Mouse (Mus musculus) limb, embryonic 13.5 days (tissue): ENCODE results near the gene Gm20388. TPM values are rescaled to one million over a fixed set of nuclear protein-coding genes. Genes with fewer than 3 reads are reported as not detected.

Experiments
- ATAC-seq: fragments of 200-750 bp; cut with Nextera tagmentation; 2 replicates; pipeline ENCODE4 v1.8.0; 2017; ENCODE audit warnings: low read depth, moderate number of reproducible peaks, moderate TSS enrichment; ENCODE audit not compliant: low FRiP score
- H3K27ac ChIP-seq: fragments of 300-500 bp; sonication (generic); 2 replicates; pipeline ENCODE4 v1.5.1; 2015; ENCODE audit warnings: inconsistent platforms, mild to moderate bottlenecking, moderate library complexity
- H3K27me3 ChIP-seq: fragments of 300-500 bp; sonication (generic); 2 replicates; pipeline ENCODE4 v1.6.1; 2015; ENCODE audit warnings: mild to moderate bottlenecking, inconsistent platforms
- H3K36me3 ChIP-seq: fragments of 300-500 bp; sonication (generic); 2 replicates; pipeline ENCODE4 v1.6.1; 2015; ENCODE audit warnings: inconsistent platforms, mild to moderate bottlenecking, moderate library complexity
- H3K4me1 ChIP-seq: fragments of 300-500 bp; sonication (generic); 2 replicates; pipeline ENCODE4 v1.6.1; 2015; ENCODE audit warnings: inconsistent platforms
- H3K4me2 ChIP-seq: fragments of 300-500 bp; sonication (generic); replicated peaks from 2 replicates; pipeline ENCODE4 v1.6.1; 2015; ENCODE audit warnings: inconsistent platforms, mild to moderate bottlenecking, moderate library complexity
- H3K4me3 ChIP-seq: fragments of 300-500 bp; sonication (generic); 2 replicates; pipeline ENCODE4 v1.5.1; 2015; ENCODE audit warnings: moderate library complexity, mild to moderate bottlenecking, inconsistent platforms
- H3K9ac ChIP-seq: fragments of 300-500 bp; sonication (generic); 2 replicates; pipeline ENCODE4 v1.6.1; 2015; ENCODE audit warnings: mild to moderate bottlenecking, inconsistent platforms
- H3K9me3 ChIP-seq: fragments of 300-500 bp; sonication (generic); 2 replicates; pipeline ENCODE4 v1.6.1; 2016; ENCODE audit warnings: inconsistent platforms
- WGBS: fragments of 180-500 bp; shearing (Covaris S2); methylation state at CpG from one replicate; pipeline ENCODE4 v1.1.7; 2015; 5-methylcytosine and 5-hydroxymethylcytosine counted together
- polyA plus RNA-seq: library from polyadenylated mRNA; unstranded; fragments of >200 nt; fragmentation: Nextera tagmentation; extraction: Ambion mirVana; gene quantifications from 2 replicates; pipeline ENCODE4 v1.2.1, GENCODE M21; 2015

Gm20388 gene
- polyA plus RNA-seq, 1 experiment from 2014 or later = 7.1 TPM

DNA sequence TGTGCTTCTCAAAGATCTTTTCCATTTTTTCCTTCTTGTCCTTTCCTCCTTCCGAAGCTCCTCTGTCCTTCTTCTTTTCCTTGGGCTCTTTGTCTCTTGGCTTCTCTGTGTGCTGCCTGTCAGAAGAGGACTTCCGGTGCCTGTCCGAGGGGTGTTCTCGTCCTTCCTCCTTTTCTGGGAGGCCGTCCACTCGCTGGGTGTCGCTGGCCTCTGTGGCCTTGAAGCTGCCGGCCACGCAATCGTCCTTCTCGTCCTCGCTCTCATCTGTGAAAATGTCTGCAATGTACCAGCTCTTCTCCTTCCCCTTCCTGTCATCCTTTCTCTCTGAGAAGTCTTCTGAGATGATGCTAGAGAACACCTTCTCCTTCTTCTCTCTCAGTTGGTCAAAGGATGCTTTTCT, 2982.8 kb downstream of the Gm20388 start:
- H3K4me1 ChIP-seq = no peaks in the 10 kb centered on the region
- 92% methylated on average over 12 of the region's 12 CpGs for WGBS
- no peaks in the 10 kb centered on the region for H3K27me3 ChIP-seq
- no peak overlapping the region for H3K4me2 ChIP-seq
- H3K4me3 ChIP-seq = no peak overlapping the region
- no peak for ATAC-seq
- no peaks in the 10 kb centered on the region for H3K9me3 ChIP-seq
- H3K9ac ChIP-seq = no peak overlapping the region
- peaks cover 99% of the 10 kb centered on the region for H3K36me3 ChIP-seq
- no peak overlapping the region for H3K27ac ChIP-seq

GRCm38 (mm10) chr8:122896317-122896716, 2985.7 kb downstream of the Gm20388 start:
- no peak overlapping the region for H3K27ac ChIP-seq
- peaks cover 96% of the 10 kb centered on the region for H3K36me3 ChIP-seq
- no peaks in the 10 kb centered on the region for H3K27me3 ChIP-seq
- WGBS = 92% methylated on average over 11 of the region's 11 CpGs
- no peak overlapping the region for H3K4me3 ChIP-seq
- no peaks in the 10 kb centered on the region for H3K9me3 ChIP-seq
- no peaks in the 10 kb centered on the region for H3K4me1 ChIP-seq
- no peak overlapping the region for H3K4me2 ChIP-seq
- H3K9ac ChIP-seq = no peak overlapping the region
- no peak for ATAC-seq

- H3K9ac ChIP-seq = no peak overlapping the region
- no peak overlapping the region for H3K27ac ChIP-seq
- H3K9me3 ChIP-seq = no peaks in the 10 kb centered on the region
- H3K4me2 ChIP-seq = no peak overlapping the region
- no peaks in the 10 kb centered on the region for H3K4me1 ChIP-seq
- WGBS = 92% methylated on average over 8 of the region's 8 CpGs
- no peaks in the 10 kb centered on the region for H3K27me3 ChIP-seq
- no peak overlapping the region for H3K4me3 ChIP-seq
- H3K36me3 ChIP-seq = peaks cover 87% of the 10 kb centered on the region
- ATAC-seq = no peak
Measured at GRCm38 (mm10) chr8:122897200-122897599, 2986.6 kb downstream of the Gm20388 start.

DNA sequence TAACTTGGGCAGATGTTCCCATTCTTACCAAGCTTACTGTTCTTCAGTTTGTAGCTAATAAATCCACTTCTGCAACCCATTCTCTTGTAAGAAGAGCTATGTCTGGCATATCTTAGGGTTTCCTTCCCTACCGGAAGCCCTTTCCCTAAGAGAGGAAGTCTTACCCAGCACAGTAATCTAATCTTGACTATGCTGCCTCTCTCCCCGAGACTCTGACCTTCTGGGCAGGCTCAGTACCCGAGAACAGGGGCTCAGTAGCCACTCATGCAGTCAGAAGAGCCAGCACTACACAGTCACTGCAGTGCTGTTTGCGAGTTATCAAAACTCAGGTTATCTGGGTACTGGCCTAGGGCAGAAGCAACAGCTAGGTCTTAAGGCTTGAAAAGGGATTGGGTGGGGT, 2987.4 kb downstream of the Gm20388 start:
- Histone ChIP-seq H3K27me3 (no peaks in the 10 kb centered on the region), H3K4me1 (no peaks in the 10 kb centered on the region), H3K9ac (no peak overlapping the region), H3K4me2 (no peak overlapping the region), H3K4me3 (no peak overlapping the region), H3K36me3 (peaks cover 79% of the 10 kb centered on the region), H3K27ac (no peak overlapping the region), H3K9me3 (no peaks in the 10 kb centered on the region)
- ATAC-seq = no peak
- WGBS = 81% methylated on average over 4 of the region's 4 CpGs

GRCm38 (mm10) chr8:122898473-122898872, 2987.8 kb downstream of the Gm20388 start:
- no peak overlapping the region for H3K27ac ChIP-seq
- no peak for ATAC-seq
- H3K9ac ChIP-seq = no peak overlapping the region
- H3K4me1 ChIP-seq = no peaks in the 10 kb centered on the region
- no peak overlapping the region for H3K4me3 ChIP-seq
- no peaks in the 10 kb centered on the region for H3K9me3 ChIP-seq
- H3K36me3 ChIP-seq = peaks cover 74% of the 10 kb centered on the region
- no peak overlapping the region for H3K4me2 ChIP-seq
- no peaks in the 10 kb centered on the region for H3K27me3 ChIP-seq
- WGBS = 96% methylated on average over 12 of the region's 12 CpGs

GRCm38 (mm10) chr8:122899085-122899484, 2988.4 kb downstream of the Gm20388 start:
- peaks cover 68% of the 10 kb centered on the region for H3K36me3 ChIP-seq
- no peaks in the 10 kb centered on the region for H3K9me3 ChIP-seq
- no peak overlapping the region for H3K27ac ChIP-seq
- no peaks in the 10 kb centered on the region for H3K27me3 ChIP-seq
- no peak for ATAC-seq
- no peak overlapping the region for H3K4me3 ChIP-seq
- 78% methylated on average over 5 of the region's 5 CpGs for WGBS
- no peak overlapping the region for H3K9ac ChIP-seq
- H3K4me2 ChIP-seq = no peak overlapping the region
- peaks cover 4% of the 10 kb centered on the region for H3K4me1 ChIP-seq

- Histone ChIP-seq H3K27me3 (no peaks in the 10 kb centered on the region), H3K9me3 (no peaks in the 10 kb centered on the region), H3K4me3 (no peak overlapping the region), H3K9ac (no peak overlapping the region), H3K27ac (no peak overlapping the region), H3K4me1 (peaks cover 18% of the 10 kb centered on the region), H3K4me2 (no peak overlapping the region), H3K36me3 (peaks cover 44% of the 10 kb centered on the region)
- WGBS = 94% methylated on average over 7 of the region's 7 CpGs
- ATAC-seq = no peak
Measured at GRCm38 (mm10) chr8:122901476-122901875, 2990.8 kb downstream of the Gm20388 start.

DNA sequence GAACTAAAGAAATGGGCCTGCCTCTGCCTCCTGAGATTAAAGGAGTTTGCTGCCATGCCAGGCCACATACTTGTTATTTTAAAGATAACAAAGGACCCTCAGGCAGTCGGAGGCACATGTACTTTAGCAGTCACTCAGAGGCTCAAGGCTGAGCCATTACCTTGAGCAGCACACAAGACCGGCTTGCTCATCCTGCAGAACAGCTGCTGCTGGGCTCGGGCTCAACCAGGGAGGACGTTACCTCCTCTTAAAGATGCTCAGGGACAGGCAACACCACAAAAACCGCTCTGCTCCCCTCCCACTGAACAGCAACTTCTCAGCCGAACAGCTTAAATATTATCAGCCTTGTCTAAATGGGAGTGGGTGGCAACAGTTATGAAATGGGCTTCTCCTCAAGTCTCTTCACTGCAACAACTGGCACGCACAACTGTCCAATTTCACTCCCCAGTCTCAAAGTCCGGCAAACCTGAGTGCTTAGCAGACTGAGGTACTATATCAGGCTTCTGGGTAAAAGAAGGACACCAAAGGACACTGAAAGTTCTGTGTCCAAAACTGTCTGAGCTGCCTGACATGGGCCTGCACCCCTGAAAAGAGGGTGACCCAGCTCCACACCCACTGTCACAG, 2991.4 kb downstream of the Gm20388 start:
- no peaks in the 10 kb centered on the region for H3K9me3 ChIP-seq
- H3K36me3 ChIP-seq = peaks cover 40% of the 10 kb centered on the region
- H3K4me2 ChIP-seq = no peak overlapping the region
- H3K27ac ChIP-seq = no peak overlapping the region
- no peak for ATAC-seq
- no peaks in the 10 kb centered on the region for H3K27me3 ChIP-seq
- peaks cover 23% of the 10 kb centered on the region for H3K4me1 ChIP-seq
- 88% methylated on average over 8 of the region's 8 CpGs for WGBS
- no peak overlapping the region for H3K4me3 ChIP-seq
- no peak overlapping the region for H3K9ac ChIP-seq

DNA sequence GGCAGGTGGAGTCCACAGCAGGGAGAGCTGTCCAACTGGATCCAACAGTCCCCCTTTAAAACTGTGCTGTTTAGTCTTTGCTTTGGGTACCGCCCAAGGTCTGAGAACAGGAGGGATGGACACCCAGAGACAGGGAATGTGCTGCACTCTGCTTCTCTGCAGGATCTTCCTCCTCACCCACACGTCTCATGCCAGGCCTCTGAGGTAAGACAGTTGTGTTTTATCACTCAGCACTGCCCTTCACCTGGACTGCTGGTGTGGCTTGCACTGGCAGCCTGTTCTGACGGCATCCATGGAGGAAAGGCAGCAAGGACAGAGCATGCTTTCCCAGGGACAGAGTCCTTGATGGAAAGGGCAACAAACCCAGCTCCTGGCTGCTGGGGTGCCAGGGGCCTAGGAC, 2991.9 kb downstream of the Gm20388 start:
- H3K36me3 ChIP-seq = peaks cover 40% of the 10 kb centered on the region
- ATAC-seq = no peak

DNA sequence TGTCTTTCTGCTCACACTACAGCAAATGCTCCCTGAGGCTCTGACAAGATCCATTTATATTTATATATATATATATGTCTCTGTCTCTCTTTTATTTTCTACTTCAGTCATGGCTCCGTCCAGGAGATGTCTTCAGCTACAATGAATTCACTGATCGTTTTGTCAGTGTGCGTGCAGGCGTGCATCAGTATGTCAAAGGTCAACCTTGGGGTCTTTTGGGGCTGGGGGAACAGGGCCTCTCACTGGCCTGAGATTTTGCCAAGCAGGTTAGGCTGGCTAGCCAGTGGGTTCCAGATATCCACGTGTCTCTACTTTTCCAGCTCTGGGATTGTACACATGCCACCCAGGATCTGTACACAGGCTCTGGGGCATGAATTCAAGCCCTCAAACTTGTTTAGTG, 2992.4 kb downstream of the Gm20388 start:
- 87% methylated on average over 5 of the region's 5 CpGs for whole genome bisulfite sequencing
- ATAC-seq = no peak
- no peak overlapping the region for H3K4me3 ChIP-seq
- H3K4me1 ChIP-seq = peaks cover 23% of the 10 kb centered on the region
- no peaks in the 10 kb centered on the region for H3K27me3 ChIP-seq
- no peak overlapping the region for H3K9ac ChIP-seq
- H3K27ac ChIP-seq = no peak overlapping the region
- H3K4me2 ChIP-seq = no peak overlapping the region
- no peaks in the 10 kb centered on the region for H3K9me3 ChIP-seq
- peaks cover 40% of the 10 kb centered on the region for H3K36me3 ChIP-seq

More for the DNA sequence above, 2991.9 kb downstream of the Gm20388 start:
- Histone ChIP-seq H3K27me3 (no peaks in the 10 kb centered on the region), H3K9ac (no peak overlapping the region), H3K27ac (no peak overlapping the region), H3K9me3 (no peaks in the 10 kb centered on the region), H3K4me1 (peaks cover 23% of the 10 kb centered on the region), H3K4me3 (no peak overlapping the region), H3K4me2 (no peak overlapping the region)
- 83% methylated on average over 3 of the region's 3 CpGs for WGBS

- Histone ChIP-seq H3K9ac (no peak overlapping the region), H3K27me3 (no peaks in the 10 kb centered on the region), H3K4me2 (no peak overlapping the region), H3K27ac (no peak overlapping the region), H3K9me3 (no peaks in the 10 kb centered on the region), H3K4me1 (peaks cover 23% of the 10 kb centered on the region), H3K36me3 (peaks cover 34% of the 10 kb centered on the region), H3K4me3 (no peak overlapping the region)
- WGBS = 90% methylated on average over 11 of the region's 11 CpGs
- ATAC-seq = no peak
Measured at GRCm38 (mm10) chr8:122904496-122904895, 2993.9 kb downstream of the Gm20388 start.

- Histone ChIP-seq H3K4me2 (no peak overlapping the region), H3K27me3 (no peaks in the 10 kb centered on the region), H3K9me3 (no peaks in the 10 kb centered on the region), H3K4me1 (peaks cover 23% of the 10 kb centered on the region), H3K9ac (no peak overlapping the region), H3K27ac (no peak overlapping the region), H3K36me3 (peaks cover 30% of the 10 kb centered on the region), H3K4me3 (no peak overlapping the region)
- WGBS = 85% methylated on average over 4 of the region's 4 CpGs
- ATAC-seq = no peak
Measured at GRCm38 (mm10) chr8:122905346-122905745, 2994.7 kb downstream of the Gm20388 start.

- no peaks in the 10 kb centered on the region for H3K9me3 ChIP-seq
- WGBS = 44% methylated on average over 6 of the region's 6 CpGs
- no peak overlapping the region for H3K27ac ChIP-seq
- H3K36me3 ChIP-seq = peaks cover 25% of the 10 kb centered on the region
- H3K4me3 ChIP-seq = no peak overlapping the region
- peaks cover 23% of the 10 kb centered on the region for H3K4me1 ChIP-seq
- peak; percentile 64; the same call in 1 of the 2 replicates for ATAC-seq
- H3K9ac ChIP-seq = no peak overlapping the region
- no peaks in the 10 kb centered on the region for H3K27me3 ChIP-seq
- no peak overlapping the region for H3K4me2 ChIP-seq
Measured at GRCm38 (mm10) chr8:122906463-122907021, 2995.9 kb downstream of the Gm20388 start.
